Mouse (Mus musculus) forebrain, embryonic 14.5 days (tissue): ENCODE measurements around the gene a. TPM values are rescaled to one million over a fixed set of nuclear protein-coding genes. Genes with fewer than 3 reads are reported as not detected.
A peak's percentile ranks its signal among the peaks of the same experiment; 100 is the strongest.

Experiments
- ATAC-seq: fragments of 200-750 bp; cut with Nextera tagmentation; 2 replicates; pipeline ENCODE4 v1.8.0; 2017; ENCODE audit warnings: mild to moderate bottlenecking, moderate library complexity
- DNase-seq: peaks from one replicate; pipeline ENCODE4 v3.0.0-alpha.2; 2015; ENCODE audit warnings: low spot score
- H3K27ac ChIP-seq: fragments of 300-500 bp; sonication (generic); 2 replicates; pipeline ENCODE4 v1.5.1; 2014; ENCODE audit warnings: low read depth, mild to moderate bottlenecking, control low read depth, low read length, moderate library complexity
- H3K27me3 ChIP-seq: fragments of 300-500 bp; sonication (generic); replicated peaks from 2 replicates; pipeline ENCODE4 v1.6.1; 2014; ENCODE audit warnings: low read length, control low read depth, mixed read lengths; ENCODE audit not compliant: control insufficient read depth, insufficient read depth
- H3K36me3 ChIP-seq: fragments of 300-500 bp; sonication (generic); 2 replicates; pipeline ENCODE4 v1.6.1; 2014; ENCODE audit warnings: low read length, control low read depth; ENCODE audit not compliant: control insufficient read depth, insufficient read depth
- H3K4me1 ChIP-seq: fragments of 300-500 bp; sonication (generic); 2 replicates; pipeline ENCODE4 v1.6.1; 2014; ENCODE audit warnings: antibody characterized with exemption, low read length, control low read depth; ENCODE audit not compliant: control insufficient read depth, insufficient read depth
- H3K4me2 ChIP-seq: fragments of 300-500 bp; sonication (generic); 2 replicates; pipeline ENCODE4 v1.6.1; 2014; ENCODE audit warnings: mild to moderate bottlenecking, control low read depth, low read length
- H3K4me3 ChIP-seq: fragments of 300-500 bp; sonication (generic); 2 replicates; pipeline ENCODE4 v1.5.1; 2014; ENCODE audit warnings: low read depth, low read length, control low read depth
- H3K9ac ChIP-seq: fragments of 300-500 bp; sonication (generic); 2 replicates; pipeline ENCODE4 v1.6.1; 2014; ENCODE audit warnings: mild to moderate bottlenecking, low read length, control low read depth, moderate library complexity
- H3K9me3 ChIP-seq: fragments of 300-500 bp; sonication (generic); replicated peaks from 2 replicates; pipeline ENCODE4 v1.6.1; 2016; ENCODE audit warnings: low read length, control low read depth, mixed read lengths; ENCODE audit not compliant: control insufficient read depth
- WGBS: fragments of 180-500 bp; shearing (Covaris S2); extraction: QIAGEN DNeasy Blood & Tissue Kit; methylation state at CpG from one replicate; pipeline ENCODE4 v1.1.7; 2014; 5-methylcytosine and 5-hydroxymethylcytosine counted together
- polyA plus RNA-seq: library from polyadenylated mRNA; unstranded; fragments of >200 nt; fragmentation: Nextera tagmentation; extraction: Ambion mirVana; gene quantifications from 2 replicates; pipeline ENCODE4 v1.2.1, GENCODE M21; 2014

a gene
- polyA plus RNA-seq, 1 experiment from 2014 or later, result 0.89 TPM

DNA sequence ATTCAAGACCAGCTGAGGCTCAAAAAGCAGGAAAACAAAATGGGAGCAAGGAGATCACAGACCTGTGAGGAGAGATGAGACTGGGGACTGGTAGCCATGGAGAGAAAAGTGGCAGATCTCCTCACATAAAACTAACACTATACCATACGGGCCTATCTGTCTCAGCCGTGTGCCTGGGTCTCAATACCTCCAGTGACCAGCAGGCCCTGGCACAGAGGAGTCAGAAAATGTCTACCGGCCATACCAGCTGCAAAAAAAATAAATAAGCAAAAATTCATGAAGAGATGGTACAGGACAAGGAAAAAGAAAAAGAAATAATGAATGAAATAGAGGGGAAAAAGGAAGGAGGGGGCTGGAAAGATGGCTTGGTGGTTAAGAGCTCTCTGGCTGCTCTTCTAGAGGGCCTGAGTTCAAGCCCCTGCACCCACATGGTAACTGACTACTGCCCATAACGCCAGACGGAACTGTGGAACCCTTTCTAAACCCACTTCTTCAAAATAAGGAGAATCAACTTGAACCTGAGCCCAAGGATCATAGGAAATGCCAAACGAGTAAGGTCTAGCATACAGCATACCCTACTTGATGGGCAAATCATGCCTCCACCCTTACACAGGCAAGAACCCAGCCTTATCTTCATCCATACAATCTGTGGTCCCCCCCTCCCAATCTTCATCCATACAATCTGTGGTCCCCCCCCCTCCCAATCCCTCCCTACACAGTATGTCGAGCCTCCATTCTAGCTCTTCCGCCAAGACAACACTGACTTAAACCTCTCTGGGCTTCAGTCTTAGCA lies 281.3 kb downstream of the a start:
- Histone ChIP-seq H3K27ac (no peak overlapping the region), H3K9ac (no peak overlapping the region), H3K4me2 (peak overlapping the region; percentile 53; the same call in 1 of the 2 replicates), H3K36me3 (peaks cover 11% of the 10 kb centered on the region), H3K9me3 (no peaks in the 10 kb centered on the region), H3K4me3 (no peak overlapping the region), H3K4me1 (peaks cover 12% of the 10 kb centered on the region), H3K27me3 (no peaks in the 10 kb centered on the region)
- 79% methylated on average over 8 of the region's 8 CpGs for WGBS
- ATAC-seq (no peak), DNase-seq (no peak)

DNA sequence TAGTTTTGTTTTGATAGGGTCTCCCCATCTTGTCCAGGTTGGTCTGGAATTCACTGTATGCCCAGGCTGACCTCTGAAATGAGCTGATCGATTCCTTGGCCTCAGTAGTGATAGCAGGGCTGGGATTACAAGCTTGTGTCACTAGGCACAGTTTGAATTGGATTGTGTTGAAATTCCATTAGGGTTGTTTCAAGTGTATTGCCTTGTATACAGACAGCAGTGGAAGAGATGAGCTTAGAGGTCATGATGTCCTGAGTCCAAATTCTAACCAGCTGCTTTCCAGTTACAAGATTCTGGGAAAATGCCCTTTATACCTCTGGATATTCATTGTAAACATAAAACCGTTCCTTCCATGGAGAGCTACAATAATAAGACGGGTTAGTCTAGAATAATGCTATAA lies 282.1 kb downstream of the a start:
- Histone ChIP-seq H3K36me3 (peaks cover 3% of the 10 kb centered on the region), H3K27me3 (no peaks in the 10 kb centered on the region), H3K4me2 (peak overlapping the region; percentile 53), H3K9me3 (no peaks in the 10 kb centered on the region), H3K4me1 (peaks cover 12% of the 10 kb centered on the region), H3K27ac (peak overlapping the region; percentile 75; the same call in 1 of the 2 replicates), H3K9ac (peak overlapping the region; percentile 84), H3K4me3 (peak overlapping the region; percentile 65)
- DNase-seq (no peak), ATAC-seq (no peak)
- 22% methylated on average over 3 of the region's 3 CpGs for WGBS

DNA sequence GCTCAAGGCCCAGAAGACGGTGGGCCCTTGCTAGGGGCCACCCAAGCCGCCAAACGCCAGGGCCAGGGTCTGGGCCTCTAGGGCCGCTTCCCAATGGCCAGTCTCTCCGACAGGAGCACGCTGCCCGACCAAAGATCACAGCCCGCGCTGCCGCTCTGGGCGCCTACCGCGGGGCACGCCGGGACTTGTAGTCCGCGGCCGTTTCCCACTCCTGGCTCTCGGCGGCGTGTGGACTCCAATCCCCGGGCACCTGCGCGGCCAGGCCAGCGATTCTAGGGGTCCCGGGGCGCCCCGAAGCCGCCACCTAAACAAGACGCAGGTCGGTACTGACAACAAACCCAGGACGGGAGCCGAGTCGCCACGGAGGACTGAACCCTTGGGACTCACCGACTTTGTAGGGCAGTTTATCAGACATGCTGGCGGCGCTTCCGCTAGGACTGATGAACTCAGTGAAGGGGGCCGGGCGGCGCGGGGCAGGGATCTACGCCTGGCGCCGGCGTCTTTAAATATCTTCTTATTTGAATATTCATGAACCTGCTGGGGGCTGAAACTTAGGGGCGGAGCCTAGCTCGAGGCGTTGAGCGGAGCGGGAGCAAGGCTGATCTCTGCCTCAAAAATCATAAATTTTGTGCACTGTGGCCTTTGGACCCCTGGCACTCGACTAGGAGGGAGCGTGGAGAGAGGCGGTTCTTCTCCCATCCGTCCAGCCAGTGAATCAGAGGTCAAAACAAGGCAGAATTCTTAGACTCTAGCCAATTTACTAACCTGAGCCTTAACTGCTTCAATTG lies 283.0 kb downstream of the a start, which contains the start of gene Ahcy:
TSS of gene Ahcy (minus strand) at position 520 of the 788 bp plus-strand sequence.
- WGBS, result under 1% methylated on average over 56 of the region's 56 CpGs
- Histone ChIP-seq H3K9me3 (no peaks in the 10 kb centered on the region), H3K27me3 (no peaks in the 10 kb centered on the region), H3K27ac (peak within 1 kb of the TSS; percentile 75), H3K4me1 (peaks cover 12% of the 10 kb centered on the region), H3K4me3 (peak within 1 kb of the TSS; percentile 65), H3K4me2 (peak within 1 kb of the TSS; percentile 53), H3K9ac (peak within 1 kb of the TSS; percentile 84), H3K36me3 (no peaks in the 10 kb centered on the region)
- ATAC-seq (peak; percentile 97), DNase-seq (peak; percentile 95)

DNA sequence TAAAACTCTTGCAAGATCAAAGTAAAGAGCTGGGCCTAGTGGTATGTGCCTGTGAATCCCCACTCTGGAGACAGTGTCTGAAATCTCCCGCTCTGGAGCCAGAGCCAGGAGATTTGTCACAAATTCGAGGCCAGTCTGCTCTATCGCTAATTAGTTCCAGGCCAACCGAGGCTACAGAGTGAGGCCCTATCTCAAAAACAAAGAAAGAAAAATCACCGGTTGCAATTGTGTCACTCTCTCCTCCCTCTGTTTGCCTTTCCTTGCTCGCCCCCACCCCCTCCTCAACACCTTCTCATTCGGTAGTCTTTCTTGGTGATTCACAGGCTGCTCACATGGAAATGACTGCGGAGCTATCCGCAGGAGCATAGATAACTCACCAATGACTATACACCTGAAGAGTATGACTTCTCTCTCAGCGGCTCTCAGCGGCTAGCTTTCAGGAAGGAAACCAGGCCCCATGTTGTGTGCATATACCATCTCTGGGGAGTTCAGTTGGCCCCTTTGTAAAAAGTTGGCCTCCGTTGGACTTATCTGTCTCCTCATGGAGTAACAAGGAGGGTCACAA lies 283.6 kb downstream of the a start:
- H3K36me3 ChIP-seq, result no peaks in the 10 kb centered on the region
- no peaks in the 10 kb centered on the region for H3K27me3 ChIP-seq
- WGBS, result 18% methylated on average over 12 of the region's 12 CpGs
- H3K4me3 ChIP-seq, result peak overlapping the region; percentile 65
- H3K4me2 ChIP-seq, result peak overlapping the region; percentile 53
- DNase-seq (peak; percentile 50), ATAC-seq (peak; percentile 28)
- peak overlapping the region; percentile 75 for H3K27ac ChIP-seq
- H3K4me1 ChIP-seq, result peaks cover 12% of the 10 kb centered on the region
- no peaks in the 10 kb centered on the region for H3K9me3 ChIP-seq
- peak overlapping the region; percentile 84 for H3K9ac ChIP-seq

DNA sequence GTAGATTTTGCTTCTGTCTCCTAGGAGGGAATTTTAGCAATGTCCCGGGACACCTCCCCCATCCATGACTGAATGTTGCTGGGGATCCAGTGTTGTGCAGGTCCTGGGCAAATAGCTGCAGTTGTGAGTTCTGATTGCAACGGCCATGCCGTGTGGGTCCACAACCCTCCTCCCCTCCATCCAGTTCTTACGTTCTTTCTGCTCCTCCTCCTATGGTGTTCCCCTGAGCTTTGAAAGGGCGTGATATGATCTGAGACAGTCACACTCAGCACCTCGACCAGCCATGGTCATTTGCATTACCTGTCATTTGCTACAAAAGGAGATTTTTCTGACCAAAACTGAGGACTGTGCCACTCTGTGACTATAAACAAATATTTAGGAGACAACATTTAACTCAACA lies 284.4 kb downstream of the a start:
- Histone ChIP-seq H3K27me3 (no peaks in the 10 kb centered on the region), H3K36me3 (no peaks in the 10 kb centered on the region), H3K4me2 (no peak overlapping the region), H3K27ac (no peak overlapping the region), H3K9ac (no peak overlapping the region), H3K4me1 (peaks cover 12% of the 10 kb centered on the region), H3K9me3 (no peaks in the 10 kb centered on the region), H3K4me3 (no peak overlapping the region)
- 90% methylated on average over 6 of the region's 6 CpGs for WGBS
- DNase-seq (no peak), ATAC-seq (no peak)

DNA sequence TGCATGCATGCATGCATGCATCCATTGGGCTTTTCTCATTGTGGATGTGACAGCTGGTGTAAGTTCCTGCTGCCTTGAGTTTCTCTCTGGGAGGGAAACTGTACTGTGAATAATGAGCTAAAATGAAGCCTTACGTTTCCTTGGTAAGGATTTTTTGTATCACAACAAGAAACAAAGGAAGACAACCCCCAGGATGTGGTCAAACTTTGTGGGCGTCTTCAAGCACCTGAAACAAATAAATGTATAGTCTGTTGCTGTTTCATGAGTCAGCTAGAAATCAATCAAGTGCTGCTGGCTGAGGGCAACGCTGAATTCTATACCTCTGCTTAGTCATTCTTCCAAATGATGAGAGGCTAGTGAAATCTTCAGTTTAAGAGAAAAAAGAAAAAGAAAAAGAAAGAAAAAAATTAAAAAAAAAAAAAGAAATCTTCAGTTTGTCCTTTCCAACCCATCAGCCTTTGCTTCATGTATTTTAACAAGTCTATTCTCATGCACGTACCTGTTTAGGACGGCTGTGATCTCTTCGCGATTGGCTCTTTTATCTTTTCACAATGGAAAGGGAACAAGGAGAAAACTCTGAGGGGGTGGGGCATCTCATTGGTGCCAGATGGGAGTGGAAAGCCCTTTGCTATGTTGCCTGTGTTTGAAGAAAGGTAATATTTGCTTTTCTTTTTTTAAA lies 288.4 kb downstream of the a start:
- WGBS, result 29% methylated on average over 7 of the region's 7 CpGs
- no peak for ATAC-seq
- no peaks in the 10 kb centered on the region for H3K9me3 ChIP-seq
- H3K4me1 ChIP-seq, result peaks cover 6% of the 10 kb centered on the region
- H3K4me3 ChIP-seq, result no peak overlapping the region
- no peak overlapping the region for H3K9ac ChIP-seq
- H3K27ac ChIP-seq, result no peak overlapping the region
- no peak for DNase-seq
- H3K4me2 ChIP-seq, result no peak overlapping the region
- no peaks in the 10 kb centered on the region for H3K36me3 ChIP-seq
- no peaks in the 10 kb centered on the region for H3K27me3 ChIP-seq

DNA sequence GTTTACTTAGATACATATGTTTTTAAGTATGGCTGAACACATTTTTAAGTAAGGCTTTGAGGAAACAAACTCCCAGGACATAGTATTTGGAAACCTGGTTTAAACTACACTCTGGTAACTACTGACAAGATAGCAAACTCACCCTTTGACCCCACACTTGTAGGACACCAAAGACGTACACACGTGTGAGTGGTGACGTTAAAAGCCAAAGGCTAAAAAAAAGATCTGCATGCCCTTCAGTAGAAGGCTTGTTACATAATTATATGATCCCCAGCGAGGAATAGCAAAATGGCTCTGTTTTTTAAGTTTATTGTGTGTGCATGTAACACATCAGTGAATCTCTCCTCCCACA lies 289.0 kb downstream of the a start:
- ATAC-seq (no peak), DNase-seq (no peak)
- WGBS, result 83% methylated on average over 4 of the region's 4 CpGs
- Histone ChIP-seq H3K27ac (no peak overlapping the region), H3K4me2 (no peak overlapping the region), H3K9me3 (no peaks in the 10 kb centered on the region), H3K4me1 (peaks cover 1% of the 10 kb centered on the region; the same call in 1 of the 2 replicates), H3K4me3 (no peak overlapping the region), H3K27me3 (no peaks in the 10 kb centered on the region), H3K36me3 (no peaks in the 10 kb centered on the region), H3K9ac (no peak overlapping the region)

DNA sequence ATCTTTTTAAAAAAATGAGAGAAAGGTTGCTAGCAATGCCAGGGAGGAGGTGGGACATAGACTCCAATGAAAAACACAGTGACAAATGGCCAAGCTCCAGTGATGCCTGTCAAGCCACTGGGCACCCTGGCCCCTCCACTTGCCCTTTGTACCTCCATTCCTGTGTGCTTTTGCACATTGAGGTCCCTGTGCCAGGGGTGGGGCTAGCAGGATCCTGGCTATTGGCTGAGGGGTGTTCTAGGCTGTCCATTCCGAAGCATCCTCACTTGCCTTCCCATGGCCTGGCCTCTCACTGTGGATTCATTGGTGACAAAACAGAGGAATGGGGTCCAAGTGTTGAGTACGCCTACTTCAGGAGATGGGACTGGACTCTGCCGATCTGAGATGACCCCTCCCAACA lies 289.9 kb downstream of the a start:
- no peak for ATAC-seq
- H3K27ac ChIP-seq, result no peak overlapping the region
- no peaks in the 10 kb centered on the region for H3K27me3 ChIP-seq
- H3K4me1 ChIP-seq, result no peaks in the 10 kb centered on the region
- no peak overlapping the region for H3K4me3 ChIP-seq
- H3K9me3 ChIP-seq, result no peaks in the 10 kb centered on the region
- H3K4me2 ChIP-seq, result no peak overlapping the region
- DNase-seq, result no peak
- 91% methylated on average over 3 of the region's 3 CpGs for WGBS
- no peak overlapping the region for H3K9ac ChIP-seq
- H3K36me3 ChIP-seq, result no peaks in the 10 kb centered on the region
